Mouse (Mus musculus) forebrain, embryonic 13.5 days (tissue): Measurements from ENCODE around the gene Gimd1. TPM values are rescaled to one million over a fixed set of nuclear protein-coding genes. Genes with fewer than 3 reads are reported as not detected.
A peak's percentile ranks its signal among the peaks of the same experiment; 100 is the strongest.

Experiments
- ATAC-seq: fragments of 200-750 bp; cut with Nextera tagmentation; 2 replicates; pipeline ENCODE4 v1.8.0; 2017
- H3K27ac ChIP-seq: fragments of 300-500 bp; sonication (generic); 2 replicates; pipeline ENCODE4 v1.5.1; 2015; ENCODE audit warnings: inconsistent platforms, mild to moderate bottlenecking, moderate library complexity
- H3K27me3 ChIP-seq: fragments of 300-500 bp; sonication (generic); 2 replicates; pipeline ENCODE4 v1.6.1; 2015; ENCODE audit warnings: mild to moderate bottlenecking, inconsistent platforms
- H3K36me3 ChIP-seq: fragments of 300-500 bp; sonication (generic); 2 replicates; pipeline ENCODE4 v1.6.1; 2015; ENCODE audit warnings: mild to moderate bottlenecking, inconsistent platforms; ENCODE audit not compliant: poor library complexity, severe bottlenecking
- H3K4me1 ChIP-seq: fragments of 300-500 bp; sonication (generic); 2 replicates; pipeline ENCODE4 v1.6.1; 2015; ENCODE audit warnings: inconsistent platforms
- H3K4me2 ChIP-seq: fragments of 300-500 bp; sonication (generic); 2 replicates; pipeline ENCODE4 v1.6.1; 2015; ENCODE audit warnings: inconsistent platforms, mild to moderate bottlenecking, moderate library complexity
- H3K4me3 ChIP-seq: fragments of 300-500 bp; sonication (generic); 2 replicates; pipeline ENCODE4 v1.5.1; 2015; ENCODE audit warnings: mild to moderate bottlenecking, inconsistent platforms
- H3K9ac ChIP-seq: fragments of 300-500 bp; sonication (generic); 2 replicates; pipeline ENCODE4 v1.6.1; 2015; ENCODE audit warnings: mild to moderate bottlenecking, inconsistent platforms
- H3K9me3 ChIP-seq: fragments of 300-500 bp; sonication (generic); replicated peaks from 2 replicates; pipeline ENCODE4 v1.6.1; 2016; ENCODE audit warnings: inconsistent platforms
- WGBS: fragments of 180-500 bp; shearing (Covaris S2); methylation state at CpG from one replicate; pipeline ENCODE4 v1.1.7; 2015; 5-methylcytosine and 5-hydroxymethylcytosine counted together
- polyA plus RNA-seq: library from polyadenylated mRNA; unstranded; fragments of >200 nt; fragmentation: Nextera tagmentation; extraction: Ambion mirVana; gene quantifications from 2 replicates; pipeline ENCODE4 v1.2.1, GENCODE M21; 2015

Gimd1 gene
- polyA plus RNA-seq, 1 experiment from 2014 or later = not detected

GRCm38 (mm10) chr3:132649368-132649767 is 19.7 kb downstream of the Gimd1 start:
- Histone ChIP-seq H3K27ac (no peak overlapping the region), H3K27me3 (no peaks in the 10 kb centered on the region), H3K4me1 (no peaks in the 10 kb centered on the region), H3K36me3 (no peaks in the 10 kb centered on the region), H3K9ac (no peak overlapping the region), H3K4me3 (no peak overlapping the region), H3K9me3 (no peaks in the 10 kb centered on the region), H3K4me2 (no peak overlapping the region)
- 93% methylated on average over 7 of the region's 7 CpGs for WGBS
- no peak for ATAC-seq

- Histone ChIP-seq H3K4me1 (no peaks in the 10 kb centered on the region), H3K36me3 (no peaks in the 10 kb centered on the region), H3K27me3 (no peaks in the 10 kb centered on the region), H3K9me3 (no peaks in the 10 kb centered on the region), H3K9ac (no peak overlapping the region), H3K27ac (no peak overlapping the region), H3K4me2 (no peak overlapping the region), H3K4me3 (no peak overlapping the region)
- WGBS = 73% methylated on average over 5 of the region's 5 CpGs
- peak; percentile 62 for ATAC-seq
These were observed 20.6 kb downstream of the Gimd1 start for GRCm38 (mm10) chr3:132650191-132650590.

- no peak overlapping the region for H3K9ac ChIP-seq
- peaks cover 5% of the 10 kb centered on the region; the same call in 1 of the 2 replicates for H3K36me3 ChIP-seq
- H3K9me3 ChIP-seq = no peaks in the 10 kb centered on the region
- no peak overlapping the region for H3K27ac ChIP-seq
- H3K4me2 ChIP-seq = no peak overlapping the region
- no peak overlapping the region for H3K4me3 ChIP-seq
- 89% methylated on average over 3 of the region's 3 CpGs for WGBS
- no peaks in the 10 kb centered on the region for H3K27me3 ChIP-seq
- H3K4me1 ChIP-seq = no peaks in the 10 kb centered on the region
- ATAC-seq = no peak
These were observed 22.2 kb downstream of the Gimd1 start for GRCm38 (mm10) chr3:132651776-132652175.

- Histone ChIP-seq H3K4me1 (no peaks in the 10 kb centered on the region), H3K4me3 (no peak overlapping the region), H3K9ac (no peak overlapping the region), H3K9me3 (no peaks in the 10 kb centered on the region), H3K4me2 (no peak overlapping the region), H3K27me3 (no peaks in the 10 kb centered on the region), H3K27ac (no peak overlapping the region), H3K36me3 (peaks cover 11% of the 10 kb centered on the region)
- WGBS = 81% methylated on average over 7 of the region's 7 CpGs
- no peak for ATAC-seq
These were observed 24.3 kb downstream of the Gimd1 start for GRCm38 (mm10) chr3:132653959-132654358.

- Histone ChIP-seq H3K9ac (no peak overlapping the region), H3K4me3 (no peak overlapping the region), H3K9me3 (no peaks in the 10 kb centered on the region), H3K27me3 (no peaks in the 10 kb centered on the region), H3K27ac (no peak overlapping the region), H3K4me1 (no peaks in the 10 kb centered on the region), H3K36me3 (peaks cover 30% of the 10 kb centered on the region), H3K4me2 (no peak overlapping the region)
- ATAC-seq = no peak
- WGBS = 69% methylated on average over 2 of the region's 2 CpGs
These were observed 26.3 kb downstream of the Gimd1 start for GRCm38 (mm10) chr3:132655955-132656354.

GRCm38 (mm10) chr3:132677494-132677893 is 47.9 kb downstream of the Gimd1 start:
- Histone ChIP-seq H3K4me2 (no peak overlapping the region), H3K9me3 (no peaks in the 10 kb centered on the region), H3K9ac (no peak overlapping the region), H3K27me3 (no peaks in the 10 kb centered on the region), H3K27ac (no peak overlapping the region), H3K4me1 (peaks cover 1% of the 10 kb centered on the region), H3K4me3 (no peak overlapping the region), H3K36me3 (peaks cover 22% of the 10 kb centered on the region)
- no peak for ATAC-seq
- WGBS = 94% methylated on average over 2 of the region's 2 CpGs

GRCm38 (mm10) chr3:132683447-132684230 is 54.0 kb downstream of the Gimd1 start, which contains the start of gene Tbck:
Tbck (plus strand) TSS chr3:132684144.
- H3K36me3 ChIP-seq = peaks cover 8% of the 10 kb centered on the region; the same call in 1 of the 2 replicates

GRCm38 (mm10) chr3:132684231-132684928 is 54.8 kb downstream of the Gimd1 start, which contains the start of gene Aimp1:
Aimp1 (minus strand) TSS chr3:132684370.
- Histone ChIP-seq H3K27ac (peak within 1 kb of the TSS; percentile 76), H3K4me3 (peak within 1 kb of the TSS; percentile 83), H3K9me3 (no peaks in the 10 kb centered on the region), H3K36me3 (peaks cover 8% of the 10 kb centered on the region; the same call in 1 of the 2 replicates), H3K4me1 (peaks cover 19% of the 10 kb centered on the region), H3K4me2 (peak within 1 kb of the TSS; percentile 79), H3K27me3 (no peaks in the 10 kb centered on the region), H3K9ac (peak within 1 kb of the TSS; percentile 88)
- 2% methylated on average over 27 of the region's 27 CpGs for WGBS
- ATAC-seq = no peak

More at GRCm38 (mm10) chr3:132683447-132684230, 54.0 kb downstream of the Gimd1 start, which contains the start of gene Tbck:
- Histone ChIP-seq H3K4me3 (peak within 1 kb of the TSS; percentile 83), H3K27ac (peak within 1 kb of the TSS; percentile 76), H3K9ac (peak within 1 kb of the TSS; percentile 88), H3K4me2 (peak within 1 kb of the TSS; percentile 79), H3K9me3 (no peaks in the 10 kb centered on the region), H3K27me3 (no peaks in the 10 kb centered on the region), H3K4me1 (peaks cover 19% of the 10 kb centered on the region)
- peak; percentile 98 for ATAC-seq
- under 1% methylated on average over 42 of the region's 42 CpGs for WGBS

Other genes starting within 250 kb of the Gimd1 start
- gene Tbck, start 54.3 kb downstream of the Gimd1 start, polyA plus RNA-seq = 32.2 and 33.0 TPM in 2 replicates
- 67.0 and 74.3 TPM in 2 replicates for gene Aimp1, start 54.5 kb downstream of the Gimd1 start, polyA plus RNA-seq